9 mouse cellular contexts compared by ENCODE assay signal in genomic region chr3:68823876-68824764, GRCm38 (mm10). TPM values are rescaled to one million over a fixed set of nuclear protein-coding genes. Genes with fewer than 3 reads are reported as not detected.
DNase-seq lines count a peak whose midpoint lies in the region; ATAC-seq lines count a peak whose summit lies in the region.
"Had no signal": no experiment of that assay in that cellular context is flagged by ENCODE, and none has a peak within 500 bp of the region (broad histone marks: within the 10 kb centered on the region; RNA-seq: fewer than 3 reads in every experiment).

No protein-coding gene starts in this region.

- WGBS in heart, embryonic 10.5 days: 78% methylated on average over 15 of the region's 15 CpGs

- H3K27me3 ChIP-seq in heart, embryonic 10.5 days (ENCODE audit: insufficient read depth, poor library complexity, severe bottlenecking): no peaks in the 10 kb centered on the region
- H3K27me3 ChIP-seq: embryonic facial prominence, embryonic 13.5 days had no signal

- no peak for ATAC-seq in megakaryocyte-erythroid progenitor cell, adult 5-6 weeks (replicated peaks; ENCODE audit: low FRiP score, low TSS enrichment, poor library complexity, severe bottlenecking)

- H3K27ac ChIP-seq in heart, embryonic 10.5 days: no peak overlapping the region
- H3K27ac ChIP-seq: embryonic facial prominence, embryonic 13.5 days had no signal

- DNase-seq in heart, embryonic 10.5 days (ENCODE audit: low spot score): peak; percentile 27
- DNase-seq in heart, adult 11 months: no peak
- peak; percentile 51 for DNase-seq in brain, embryonic 18.5 days (ENCODE audit: low read depth, low spot score)
- peak; percentile 25 to 49 for DNase-seq in frontal cortex, adult 2 months (ENCODE audit: extremely low spot score in 1 of 2, low spot score in 1 of 2)
- peak; percentile 8 to 23 for DNase-seq in kidney, postnatal 4 days
- no peak for DNase-seq in retina, postnatal 1 day
- no peak for DNase-seq in retina, embryonic 14.5 days (ENCODE audit: low spot score)

- peaks cover 5% of the 10 kb centered on the region; the same call in 1 of the 2 replicates for H3K4me1 ChIP-seq in heart, embryonic 10.5 days
- H3K4me1 ChIP-seq: embryonic facial prominence, embryonic 13.5 days had no signal

- H3K9me3 ChIP-seq in heart, embryonic 10.5 days: no peaks in the 10 kb centered on the region
- H3K9me3 ChIP-seq: embryonic facial prominence, embryonic 13.5 days had no signal

- H3K4me3 ChIP-seq in heart, embryonic 10.5 days: no peak overlapping the region
- H3K4me3 ChIP-seq: embryonic facial prominence, embryonic 13.5 days had no signal

- H3K36me3 ChIP-seq in heart, embryonic 10.5 days: no peaks in the 10 kb centered on the region
- H3K36me3 ChIP-seq: embryonic facial prominence, embryonic 13.5 days had no signal

RNA-seq across cellular contexts. Expression of gene 1110032F04Rik, which starts 45.3 kb away (rescaled TPM):
- 6.2 and 6.5 TPM in 2 replicates for polyA plus RNA-seq in heart, embryonic 10.5 days (2016; fragmentation: Nextera tagmentation; extraction: Ambion mirVana)
- polyA plus RNA-seq in frontal cortex, adult 2 months (2012; rRNA removed): 11.9 and 12.0 TPM in 2 replicates
- total RNA-seq in megakaryocyte-erythroid progenitor cell, adult 5-6 weeks (2014; fragmentation: Nextera tagmentation): 1.5 and 4.0 TPM in 2 replicates
- 0.91 and 3.1 TPM in 2 replicates for total RNA-seq in megakaryocyte-erythroid progenitor cell, adult 5-6 weeks (2017)

Comparison
In these comparisons a context has a peak if more than half of its experiments do, and no peak if none do; other contexts are left out.
1. DNase-seq: peak in heart, embryonic 10.5 days (single experiment), brain, embryonic 18.5 days (single experiment), frontal cortex, adult 2 months (2 of 2) and kidney, postnatal 4 days (2 of 2); none in heart, adult 11 months (single experiment), retina, postnatal 1 day (single experiment) and retina, embryonic 14.5 days (single experiment).